Mouse (Mus musculus) heart, adult 8-10 months (tissue): ENCODE results near the gene Olfr1200. TPM values are rescaled to one million over a fixed set of nuclear protein-coding genes. Genes with fewer than 3 reads are reported as not detected.

ENCODE experiments used
- DNase-seq: peaks from one replicate; pipeline ENCODE4 v3.0.0; 2022; ENCODE audit warnings: low spot score
- total RNA-seq, 4 experiments: library from RNA; stranded (reverse); gene quantifications; 2 replicates each; pipeline ENCODE4 v1.2.4; 2022

Olfr1200 gene
- total RNA-seq = not detected

DNA sequence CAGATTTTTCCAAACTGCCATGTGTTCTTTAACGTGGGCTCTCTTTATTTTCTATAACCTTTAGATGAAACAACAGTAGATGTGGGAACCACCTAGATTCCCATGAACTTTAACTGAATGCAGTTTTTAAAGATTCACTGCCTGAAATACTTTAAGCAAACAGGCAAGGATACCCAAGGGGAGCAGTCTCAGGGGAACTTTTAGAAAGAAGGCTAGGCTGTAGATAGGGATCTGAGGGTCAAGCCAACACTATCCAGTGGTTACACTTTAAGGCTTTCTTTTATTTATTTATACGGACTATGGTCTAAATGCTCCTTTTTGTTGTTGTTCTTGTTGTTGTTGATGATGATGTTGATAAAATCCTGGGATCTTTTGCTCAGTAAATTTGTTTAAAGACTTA is at the start of gene Olfr1200:
TSS of gene Olfr1200 (minus strand) at position 101 of the 400 bp plus-strand sequence.
- no peak for DNase-seq

DNA sequence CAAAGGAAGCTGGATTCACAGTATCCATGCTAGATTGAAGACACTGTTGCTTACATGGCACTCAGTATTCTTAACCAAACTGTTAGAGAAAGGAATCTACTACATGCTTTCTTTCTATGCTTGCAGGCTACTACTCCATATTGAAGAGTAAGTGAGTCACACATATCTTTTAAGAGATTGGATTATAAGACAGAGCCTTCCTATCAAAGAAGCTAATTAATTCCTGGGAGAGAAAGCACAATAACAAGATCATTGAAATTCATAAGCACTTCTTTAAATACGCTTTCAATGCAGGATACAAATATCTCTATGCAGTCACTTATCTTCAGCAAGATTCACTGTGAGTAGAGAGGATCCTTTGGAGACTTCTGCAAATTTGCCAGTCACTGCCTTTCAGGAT is 43.9 kb upstream of the Olfr1200 start, which contains the start of gene Olfr1202:
TSS of gene Olfr1202 (plus strand) at position 301 of the 400 bp plus-strand sequence.
- DNase-seq = no peak

DNA sequence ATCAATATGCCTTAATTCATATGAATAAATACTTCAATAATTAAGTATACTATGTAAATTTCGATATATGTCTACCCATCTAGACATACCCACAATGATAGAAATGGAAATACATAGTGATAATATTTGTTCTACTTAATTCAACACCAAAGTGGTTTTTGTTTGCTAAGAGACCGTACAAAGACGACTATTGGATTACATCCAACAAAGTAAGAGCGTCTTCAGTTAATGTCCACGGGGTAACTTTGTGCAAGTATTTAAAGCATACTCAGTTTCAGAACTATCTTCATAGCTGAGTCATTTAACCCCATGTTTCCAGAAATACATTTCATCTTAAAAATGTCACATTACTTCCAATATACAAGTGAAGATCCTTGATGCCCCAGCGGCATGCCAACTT is 22.4 kb upstream of the Olfr1200 start, which contains the start of gene Olfr1201:
TSS of gene Olfr1201 (plus strand) at position 301 of the 400 bp plus-strand sequence.
- DNase-seq = no peak

DNA sequence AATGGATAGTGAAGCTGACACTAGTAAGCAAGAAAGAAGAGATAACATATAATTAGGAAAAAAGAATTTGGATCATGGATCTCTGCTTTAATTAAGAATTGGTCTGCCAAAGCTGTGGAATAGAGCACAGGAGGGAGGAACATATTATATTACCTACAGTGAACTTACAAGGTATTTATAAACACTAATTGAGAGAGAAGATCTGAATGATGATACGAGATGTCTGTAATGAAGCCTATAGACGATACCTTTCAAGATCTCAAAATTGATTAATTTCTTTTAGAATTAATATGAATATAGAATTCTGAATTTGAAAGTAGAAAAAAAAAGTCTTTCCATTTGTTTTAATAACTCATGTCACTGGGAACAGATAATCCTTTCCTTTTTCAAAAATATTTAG is 9.9 kb downstream of the Olfr1200 start, which contains the start of gene Olfr1199:
TSS of gene Olfr1199 (minus strand) at position 101 of the 400 bp plus-strand sequence.
- no peak for DNase-seq

DNA sequence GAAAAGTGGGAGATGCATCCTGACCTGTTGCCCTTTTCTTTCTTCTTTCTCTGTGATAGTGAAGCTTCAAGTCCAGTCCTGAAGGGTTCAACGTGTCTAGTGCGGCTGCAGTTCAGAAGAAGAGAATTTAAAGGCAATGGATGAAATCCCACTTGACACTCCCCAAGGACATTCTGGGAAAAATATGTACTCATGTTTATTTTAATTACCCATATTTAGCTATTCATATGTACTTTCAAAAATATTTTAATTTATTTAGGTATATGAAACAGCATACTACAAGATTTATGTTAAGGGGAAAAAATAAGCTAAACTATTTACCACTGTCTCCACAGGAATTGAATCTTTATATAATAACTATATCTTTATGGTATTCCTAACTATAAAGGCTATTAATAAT is 19.0 kb downstream of the Olfr1200 start, which contains the start of gene Olfr1198:
TSS of gene Olfr1198 (minus strand) at position 101 of the 400 bp plus-strand sequence.
- no peak for DNase-seq

DNA sequence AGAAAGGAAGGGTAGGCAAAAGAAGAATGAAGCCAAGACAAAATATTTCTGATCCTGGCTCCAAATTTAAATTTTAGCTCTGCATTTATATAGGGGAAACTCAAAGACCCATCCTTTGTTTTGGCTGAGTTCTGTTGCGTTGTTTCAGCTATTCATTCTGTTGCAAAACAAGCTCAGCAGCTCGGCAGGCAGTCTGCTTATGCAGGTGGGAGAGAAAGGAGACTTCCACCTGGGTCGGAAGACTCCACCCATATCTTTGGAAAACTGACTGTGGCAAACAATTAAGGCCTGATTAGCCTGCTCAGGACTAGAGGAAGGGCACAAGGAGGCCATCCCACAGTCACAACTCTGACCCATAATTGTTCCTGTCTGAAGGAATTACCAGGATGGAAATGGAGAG is 26.9 kb downstream of the Olfr1200 start:
- DNase-seq = no peak

DNA sequence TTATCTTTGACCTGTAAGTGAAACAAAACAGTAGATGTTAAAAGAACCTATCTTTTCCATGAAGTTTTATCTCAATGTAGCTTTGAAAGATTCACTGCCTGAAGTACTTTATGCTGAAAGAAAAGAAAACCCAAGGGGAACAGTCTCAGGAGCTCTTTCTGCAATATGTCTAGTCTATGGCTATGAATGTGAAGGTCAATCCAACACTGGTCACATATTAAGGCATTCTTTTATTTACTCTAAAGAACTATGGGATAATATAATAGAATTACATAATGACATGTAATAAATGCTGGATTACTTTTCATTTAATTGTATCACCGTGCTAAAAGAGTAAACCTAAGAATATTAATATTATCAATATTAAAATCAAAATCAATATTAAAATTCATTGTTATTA is 38.0 kb downstream of the Olfr1200 start, which contains the start of gene Olfr1197:
TSS of gene Olfr1197 (minus strand) at position 101 of the 400 bp plus-strand sequence.
- DNase-seq = no peak

Other genes starting within 250 kb of the Olfr1200 start
- not detected for gene Olfr1188, start 213.6 kb downstream of the Olfr1200 start, total RNA-seq
- not detected for gene Olfr1189, start 184.0 kb downstream of the Olfr1200 start, total RNA-seq
- gene Olfr1191-ps1, start 129.9 kb downstream of the Olfr1200 start, total RNA-seq = not detected
- not detected for gene Olfr1192-ps1, start 122.0 kb downstream of the Olfr1200 start, total RNA-seq
- not detected for gene Olfr1193, start 94.9 kb downstream of the Olfr1200 start, total RNA-seq
- not detected for gene Olfr1195, start 81.3 kb downstream of the Olfr1200 start, total RNA-seq
- gene Olfr1196, start 65.9 kb downstream of the Olfr1200 start, total RNA-seq = not detected
- gene Olfr1197, start 38.1 kb downstream of the Olfr1200 start, total RNA-seq = not detected
- not detected for gene Olfr1198, start 19.1 kb downstream of the Olfr1200 start, total RNA-seq
- not detected for gene Olfr1199, start 10.0 kb downstream of the Olfr1200 start, total RNA-seq
- not detected for gene Olfr1201, start 22.5 kb upstream of the Olfr1200 start, total RNA-seq
- not detected for gene Olfr1202, start 44.0 kb upstream of the Olfr1200 start, total RNA-seq
- gene Olfr1205, start 59.2 kb upstream of the Olfr1200 start, total RNA-seq = not detected
- not detected for gene Olfr1204, start 78.8 kb upstream of the Olfr1200 start, total RNA-seq
- gene Olfr1206, start 92.7 kb upstream of the Olfr1200 start, total RNA-seq = not detected
- not detected for gene Olfr1208, start 131.8 kb upstream of the Olfr1200 start, total RNA-seq
- not detected for gene Olfr1209, start 144.7 kb upstream of the Olfr1200 start, total RNA-seq
- gene Olfr1211, start 167.6 kb upstream of the Olfr1200 start, total RNA-seq = not detected
- not detected for gene Olfr1212, start 183.5 kb upstream of the Olfr1200 start, total RNA-seq
- gene Gm13762, start 209.8 kb upstream of the Olfr1200 start, total RNA-seq = not detected
- gene Olfr1214, start 222.2 kb upstream of the Olfr1200 start, total RNA-seq = not detected
- gene Olfr1215, start 236.5 kb upstream of the Olfr1200 start, total RNA-seq = not detected
- gene Olfr1216, start 247.9 kb upstream of the Olfr1200 start, total RNA-seq = not detected